Mouse (Mus musculus): ENCODE results near the gene Pgr. TPM values are rescaled to one million over a fixed set of nuclear protein-coding genes. Genes with fewer than 3 reads are reported as not detected.

Gene Pgr
- polyA plus RNA-seq, 1 experiment, result 3.2 TPM

DNA sequence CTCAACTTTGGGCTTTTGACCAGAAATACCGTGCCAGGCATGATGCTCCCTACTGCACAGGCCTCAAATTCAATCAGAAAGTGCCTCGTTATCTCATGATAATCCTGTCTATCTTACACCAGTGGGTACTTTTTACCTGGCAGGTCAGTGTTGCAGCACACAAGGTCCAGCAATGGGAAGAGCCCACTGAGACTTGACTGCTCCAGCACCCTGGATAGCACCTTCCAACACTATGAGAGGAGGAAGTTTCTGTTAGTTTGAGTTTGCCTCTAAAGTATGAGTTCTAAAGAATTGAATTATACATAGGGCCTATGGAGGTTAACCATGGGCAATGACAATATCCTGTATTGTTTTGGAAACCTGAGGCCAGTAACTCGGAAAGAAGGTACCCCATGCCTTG lies 82.7 kb downstream of the Pgr start:
- Histone ChIP-seq H3K4me3 (replicated peaks; ENCODE audit: insufficient read depth, low read depth, low read length) (no peak overlapping the region), H3K4me1 (ENCODE audit: control insufficient read depth, insufficient read depth, low read length) (no peaks in the 10 kb centered on the region), H3K27me3 (ENCODE audit: control insufficient read depth, insufficient read depth, low read length) (no peaks in the 10 kb centered on the region), H3K27ac (ENCODE audit: insufficient read depth, low read length) (no peak overlapping the region)
- TF ChIP-seq POLR2A (IDR thresholded peaks at IDR 0.05; ENCODE audit: borderline replicate concordance, insufficient read depth, low read length), result no peak
- DNase-seq, result no peak
- WGBS, result 77% methylated on average over 3 of the region's 3 CpGs

DNA sequence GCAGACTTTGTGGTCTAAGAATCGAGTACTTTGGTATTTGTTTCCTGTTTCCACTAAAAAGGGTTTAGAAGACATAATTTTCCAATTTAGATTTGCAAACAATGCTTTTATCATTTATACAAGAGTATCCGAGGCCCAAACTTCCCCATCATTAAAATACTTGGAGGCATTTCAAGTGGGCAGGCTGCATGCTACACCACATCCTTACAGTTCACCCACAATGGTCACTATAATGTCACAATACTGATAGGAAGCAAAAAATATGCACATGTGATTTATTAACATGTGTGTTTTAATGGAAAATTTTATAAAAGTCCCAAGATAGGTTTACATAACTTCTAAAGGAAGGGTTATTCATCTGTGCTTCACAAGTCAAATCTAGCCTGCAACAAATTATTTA lies 96.9 kb downstream of the Pgr start:
- Histone ChIP-seq H3K4me1 (ENCODE audit: control insufficient read depth, insufficient read depth, low read length) (no peaks in the 10 kb centered on the region), H3K27me3 (ENCODE audit: control insufficient read depth, insufficient read depth, low read length) (no peaks in the 10 kb centered on the region), H3K27ac (ENCODE audit: insufficient read depth, low read length) (no peak overlapping the region), H3K4me3 (replicated peaks; ENCODE audit: insufficient read depth, low read depth, low read length) (no peak overlapping the region)
- 77% methylated on average over 2 of the region's 2 CpGs for whole genome bisulfite sequencing
- DNase-seq, result no peak
- TF ChIP-seq POLR2A (IDR thresholded peaks at IDR 0.05; ENCODE audit: borderline replicate concordance, insufficient read depth, low read length) (no peak), CTCF (IDR thresholded peaks at IDR 0.05; ENCODE audit: borderline replicate concordance, insufficient read depth, low read depth, low read length) (no peak)

DNA sequence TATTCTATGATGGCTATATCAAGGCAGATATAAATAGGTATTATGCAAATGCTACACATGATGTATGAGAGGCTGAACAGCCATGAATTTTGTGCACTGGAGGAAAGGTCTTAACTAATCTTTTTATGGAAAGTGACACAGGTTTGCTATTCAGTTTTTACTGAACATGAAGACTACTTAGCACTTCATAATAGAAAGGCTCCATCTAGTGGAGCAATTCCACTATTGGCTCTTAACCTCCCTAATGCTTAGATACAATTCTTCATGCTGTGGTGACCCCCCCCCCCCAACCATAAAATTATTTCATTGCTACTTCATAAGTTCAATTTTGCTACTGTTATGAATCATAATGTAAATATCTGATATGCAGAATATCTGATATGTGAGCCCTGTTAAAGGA lies 101.5 kb downstream of the Pgr start:
- DNase-seq, result no peak
- H3K27ac ChIP-seq (ENCODE audit: insufficient read depth, low read length), result no peak overlapping the region
- TF ChIP-seq POLR2A (IDR thresholded peaks at IDR 0.05; ENCODE audit: borderline replicate concordance, insufficient read depth, low read length) (no peak), CTCF (IDR thresholded peaks at IDR 0.05; ENCODE audit: borderline replicate concordance, insufficient read depth, low read depth, low read length) (no peak)

DNA sequence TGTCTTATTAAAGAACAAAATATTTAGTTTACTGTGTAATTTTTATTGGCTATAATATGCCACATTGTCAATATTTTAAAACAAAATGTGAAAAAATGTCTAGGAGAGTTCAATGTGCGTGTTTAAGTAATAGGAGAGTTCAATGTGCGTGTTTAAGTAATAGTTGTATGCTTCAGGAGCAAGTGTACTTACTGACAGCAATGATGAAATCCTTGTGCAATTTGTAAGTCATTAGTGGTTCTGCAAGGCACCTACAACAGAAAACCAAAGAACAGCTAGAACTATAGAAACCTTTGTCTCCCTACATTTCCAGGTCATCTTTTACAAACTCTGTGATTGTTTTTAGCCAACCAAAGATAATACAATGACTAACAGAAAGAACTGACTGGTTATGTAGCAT lies 115.5 kb downstream of the Pgr start:
- 97% methylated on average over 2 of the region's 2 CpGs for WGBS
- Histone ChIP-seq H3K4me3 (replicated peaks; ENCODE audit: insufficient read depth, low read depth, low read length) (no peak overlapping the region), H3K4me1 (ENCODE audit: control insufficient read depth, insufficient read depth, low read length) (no peaks in the 10 kb centered on the region), H3K27ac (ENCODE audit: insufficient read depth, low read length) (no peak overlapping the region), H3K27me3 (ENCODE audit: control insufficient read depth, insufficient read depth, low read length) (no peaks in the 10 kb centered on the region)
- no peak for DNase-seq
- TF ChIP-seq CTCF (IDR thresholded peaks at IDR 0.05; ENCODE audit: borderline replicate concordance, insufficient read depth, low read depth, low read length) (no peak), POLR2A (IDR thresholded peaks at IDR 0.05; ENCODE audit: borderline replicate concordance, insufficient read depth, low read length) (no peak)

More for the DNA sequence above, 101.5 kb downstream of the Pgr start:
- Histone ChIP-seq H3K4me3 (replicated peaks; ENCODE audit: insufficient read depth, low read depth, low read length) (no peak overlapping the region), H3K4me1 (ENCODE audit: control insufficient read depth, insufficient read depth, low read length) (no peaks in the 10 kb centered on the region), H3K27me3 (ENCODE audit: control insufficient read depth, insufficient read depth, low read length) (no peaks in the 10 kb centered on the region)

Other genes with a start within 250 kb of the Pgr start
- 3.6 and 4.0 TPM in 2 replicates for gene Gm16485, start 72.0 kb downstream of the Pgr start, polyA plus RNA-seq (2012; rRNA removed)

Data from cerebellum, adult 2 months (tissue).